Mouse (Mus musculus): ENCODE measurements around the gene Efs. TPM values are rescaled to one million over a fixed set of nuclear protein-coding genes. Genes with fewer than 3 reads are reported as not detected.
A peak's percentile ranks its signal among the peaks of the same experiment; 100 is the strongest.

Efs gene
- polyA plus RNA-seq, 2 experiments: 58.9 to 117 TPM

DNA sequence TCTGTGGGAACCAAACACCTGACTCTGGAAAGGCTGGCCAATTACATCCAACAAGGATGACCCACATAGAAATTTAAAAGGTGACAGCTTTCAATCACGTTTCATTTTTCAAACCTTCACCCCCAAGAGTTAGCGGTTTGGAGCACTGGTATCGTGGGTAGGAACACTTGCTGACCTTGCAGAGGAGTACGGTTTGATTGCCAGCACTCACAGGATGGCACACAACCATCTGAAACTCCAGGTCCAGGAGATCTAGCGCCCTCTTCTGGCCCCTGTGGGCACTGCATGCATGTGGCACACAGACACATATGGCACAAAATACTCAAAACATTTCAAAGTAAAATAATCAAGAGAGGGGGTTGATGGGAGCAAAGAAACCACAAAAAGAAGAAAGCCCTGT, 59.0 kb downstream of the Efs start:
- WGBS: 61% methylated on average over 5 of the region's 5 CpGs
- TF ChIP-seq POLR2A (IDR thresholded peaks at IDR 0.05; ENCODE audit: borderline replicate concordance, extremely low read depth, insufficient read depth, insufficient read length): no peak
- ATAC-seq (ENCODE audit: low FRiP score, low read depth): no peak

More for the DNA sequence above, 59.0 kb downstream of the Efs start:
- H3K4me3 ChIP-seq (replicated peaks; ENCODE audit: low read length): no peak overlapping the region
- H3K9ac ChIP-seq (ENCODE audit: low read depth, low read length, severe bottlenecking): no peak overlapping the region
- H3K9me3 ChIP-seq (ENCODE audit: control insufficient read depth, low read length): no peaks in the 10 kb centered on the region
- no peak for DNase-seq (ENCODE audit: low spot score)
- H3K4me2 ChIP-seq (replicated peaks; ENCODE audit: low read depth, low read length, severe bottlenecking): no peak overlapping the region
- no peaks in the 10 kb centered on the region for H3K27me3 ChIP-seq (ENCODE audit: control insufficient read depth, insufficient read depth, low read length)
- no peak overlapping the region for H3K27ac ChIP-seq (replicated peaks; ENCODE audit: low read depth, low read length)
- H3K36me3 ChIP-seq (ENCODE audit: control insufficient read depth, insufficient read depth, low read length): no peaks in the 10 kb centered on the region
- no peaks in the 10 kb centered on the region; the same call in 1 of the 2 replicates for H3K4me1 ChIP-seq (ENCODE audit: control insufficient read depth, insufficient read depth, low read length)

MicroRNAs within 50 kb of the gene (microRNA counts, 519-probe panel; counts per million panel counts)
- microRNA mmu-miR-208a (1,853 counts per million, percentile 20 among the panel's probes with 10 or more counts), microRNA mmu-miR-208b (2,174 counts per million, percentile 34 among the panel's probes with 10 or more counts)

Small RNA genes lying within 50 kb of the gene (microRNA-seq; reads per million reads assigned to microRNA genes)
- 2.7 reads per million, percentile 5 among the genes with 10 or more reads in this experiment for gene Mir208a
- gene Mir208b: 144 reads per million, percentile 51 among the genes with 10 or more reads in this experiment

Other genes starting within 250 kb of the Efs start
- gene 1700123O20Rik, start 239.9 kb downstream of the Efs start, polyA plus RNA-seq (2012; rRNA removed): 75.3 and 82.3 TPM in 2 replicates
- 86.9 and 90.2 TPM in 2 replicates for gene 1700123O20Rik, start 239.9 kb downstream of the Efs start, polyA plus RNA-seq (2014; fragmentation: Nextera tagmentation; extraction: Ambion mirVana)
- 280 and 297 TPM in 2 replicates for gene Acin1, start 239.2 kb downstream of the Efs start, polyA plus RNA-seq (2012; rRNA removed)
- gene Acin1, start 239.2 kb downstream of the Efs start, polyA plus RNA-seq (2014; fragmentation: Nextera tagmentation; extraction: Ambion mirVana): 99.4 and 118 TPM in 2 replicates
- 0.04 and 0.06 TPM in 2 replicates for gene Gm29776, start 227.3 kb downstream of the Efs start, polyA plus RNA-seq (2012; rRNA removed)
- 0.21 TPM in 1 of 2 replicates, not detected in the other for gene Gm29776, start 227.3 kb downstream of the Efs start, polyA plus RNA-seq (2014; fragmentation: Nextera tagmentation; extraction: Ambion mirVana)
- 0.23 and 0.36 TPM in 2 replicates for gene Cebpe, start 214.0 kb downstream of the Efs start, polyA plus RNA-seq (2012; rRNA removed)
- 0.17 and 0.30 TPM in 2 replicates for gene Cebpe, start 214.0 kb downstream of the Efs start, polyA plus RNA-seq (2014; fragmentation: Nextera tagmentation; extraction: Ambion mirVana)
- 5.8 and 6.9 TPM in 2 replicates for gene Slc7a8, start 144.2 kb downstream of the Efs start, polyA plus RNA-seq (2012; rRNA removed)
- 4.5 and 4.7 TPM in 2 replicates for gene Slc7a8, start 144.2 kb downstream of the Efs start, polyA plus RNA-seq (2014; fragmentation: Nextera tagmentation; extraction: Ambion mirVana)
- gene Rnf212b, start 112.0 kb downstream of the Efs start, polyA plus RNA-seq (2012; rRNA removed): not detected in 2 replicates
- gene Rnf212b, start 112.0 kb downstream of the Efs start, polyA plus RNA-seq (2014; fragmentation: Nextera tagmentation; extraction: Ambion mirVana): not detected in 2 replicates
- 5.9 and 6.3 TPM in 2 replicates for gene Homez, start 55.2 kb downstream of the Efs start, polyA plus RNA-seq (2012; rRNA removed)
- 9.0 and 9.2 TPM in 2 replicates for gene Homez, start 55.2 kb downstream of the Efs start, polyA plus RNA-seq (2014; fragmentation: Nextera tagmentation; extraction: Ambion mirVana)
- 7.0 and 8.0 TPM in 2 replicates for gene Ppp1r3e, start 48.6 kb downstream of the Efs start, polyA plus RNA-seq (2012; rRNA removed)
- gene Ppp1r3e, start 48.6 kb downstream of the Efs start, polyA plus RNA-seq (2014; fragmentation: Nextera tagmentation; extraction: Ambion mirVana): 0.86 and 1.4 TPM in 2 replicates
- 44.4 and 46.6 TPM in 2 replicates for gene Bcl2l2, start 42.7 kb downstream of the Efs start, polyA plus RNA-seq (2012; rRNA removed)
- 5.4 and 5.5 TPM in 2 replicates for gene Bcl2l2, start 42.7 kb downstream of the Efs start, polyA plus RNA-seq (2014; fragmentation: Nextera tagmentation; extraction: Ambion mirVana)
- gene Gm20521, start 42.7 kb downstream of the Efs start, polyA plus RNA-seq (2012; rRNA removed): 0.16 and 1.7 TPM in 2 replicates
- 0.19 TPM in 1 of 2 replicates, not detected in the other for gene Gm20521, start 42.7 kb downstream of the Efs start, polyA plus RNA-seq (2014; fragmentation: Nextera tagmentation; extraction: Ambion mirVana)
- 476 and 495 TPM in 2 replicates for gene Pabpn1, start 33.6 kb downstream of the Efs start, polyA plus RNA-seq (2012; rRNA removed)
- gene Pabpn1, start 33.6 kb downstream of the Efs start, polyA plus RNA-seq (2014; fragmentation: Nextera tagmentation; extraction: Ambion mirVana): 137 and 147 TPM in 2 replicates
- 403 and 594 TPM in 2 replicates for gene Slc22a17, start 13.0 kb downstream of the Efs start, polyA plus RNA-seq (2012; rRNA removed)
- gene Slc22a17, start 13.0 kb downstream of the Efs start, polyA plus RNA-seq (2014; fragmentation: Nextera tagmentation; extraction: Ambion mirVana): 57.9 and 64.3 TPM in 2 replicates
- gene Il25, start 6.6 kb upstream of the Efs start, polyA plus RNA-seq (2012; rRNA removed): 0.31 and 0.77 TPM in 2 replicates
- 0.19 TPM in 1 of 2 replicates, not detected in the other for gene Il25, start 6.6 kb upstream of the Efs start, polyA plus RNA-seq (2014; fragmentation: Nextera tagmentation; extraction: Ambion mirVana)
- gene Cmtm5, start 10.1 kb upstream of the Efs start, polyA plus RNA-seq (2012; rRNA removed): 22.7 and 35.5 TPM in 2 replicates
- gene Cmtm5, start 10.1 kb upstream of the Efs start, polyA plus RNA-seq (2014; fragmentation: Nextera tagmentation; extraction: Ambion mirVana): 18.6 and 20.1 TPM in 2 replicates
- gene Myh6, start 40.8 kb upstream of the Efs start, polyA plus RNA-seq (2012; rRNA removed): 0.77 and 2.1 TPM in 2 replicates
- gene Myh6, start 40.8 kb upstream of the Efs start, polyA plus RNA-seq (2014; fragmentation: Nextera tagmentation; extraction: Ambion mirVana): 4.8 and 7.3 TPM in 2 replicates
- not detected in 2 replicates for gene Gm17428, start 50.8 kb upstream of the Efs start, polyA plus RNA-seq (2012; rRNA removed)
- gene Gm17428, start 50.8 kb upstream of the Efs start, polyA plus RNA-seq (2014; fragmentation: Nextera tagmentation; extraction: Ambion mirVana): not detected in 2 replicates
- gene Myh7, start 68.5 kb upstream of the Efs start, polyA plus RNA-seq (2012; rRNA removed): 29.5 and 59.8 TPM in 2 replicates
- 40.0 and 55.3 TPM in 2 replicates for gene Myh7, start 68.5 kb upstream of the Efs start, polyA plus RNA-seq (2014; fragmentation: Nextera tagmentation; extraction: Ambion mirVana)
- gene Ngdn, start 89.3 kb upstream of the Efs start, polyA plus RNA-seq (2012; rRNA removed): 43.2 and 62.6 TPM in 2 replicates
- gene Ngdn, start 89.3 kb upstream of the Efs start, polyA plus RNA-seq (2014; fragmentation: Nextera tagmentation; extraction: Ambion mirVana): 66.8 and 74.3 TPM in 2 replicates
- 5.3 and 6.1 TPM in 2 replicates for gene Zfhx2, start 166.2 kb upstream of the Efs start, polyA plus RNA-seq (2012; rRNA removed)
- 3.7 and 4.7 TPM in 2 replicates for gene Zfhx2, start 166.2 kb upstream of the Efs start, polyA plus RNA-seq (2014; fragmentation: Nextera tagmentation; extraction: Ambion mirVana)
- gene Thtpa, start 168.7 kb upstream of the Efs start, polyA plus RNA-seq (2012; rRNA removed): 11.9 and 12.4 TPM in 2 replicates
- 19.9 and 20.3 TPM in 2 replicates for gene Thtpa, start 168.7 kb upstream of the Efs start, polyA plus RNA-seq (2014; fragmentation: Nextera tagmentation; extraction: Ambion mirVana)
- gene Ap1g2, start 180.5 kb upstream of the Efs start, polyA plus RNA-seq (2012; rRNA removed): 22.9 and 31.4 TPM in 2 replicates
- 19.5 and 20.4 TPM in 2 replicates for gene Ap1g2, start 180.5 kb upstream of the Efs start, polyA plus RNA-seq (2014; fragmentation: Nextera tagmentation; extraction: Ambion mirVana)
- 10.4 and 11.2 TPM in 2 replicates for gene Jph4, start 190.8 kb upstream of the Efs start, polyA plus RNA-seq (2012; rRNA removed)
- gene Jph4, start 190.8 kb upstream of the Efs start, polyA plus RNA-seq (2014; fragmentation: Nextera tagmentation; extraction: Ambion mirVana): 2.5 and 3.0 TPM in 2 replicates